Mouse (Mus musculus) liver, embryonic 11.5 days (tissue): ENCODE results near the gene Tmem176b. TPM values are rescaled to one million over a fixed set of nuclear protein-coding genes. Genes with fewer than 3 reads are reported as not detected.
A peak's percentile ranks its signal among the peaks of the same experiment; 100 is the strongest.

Experiments used
- ATAC-seq: fragments of 200-750 bp; cut with Nextera tagmentation; replicated peaks from 2 replicates; pipeline ENCODE4 v1.8.0; 2017; ENCODE audit warnings: moderate number of reproducible peaks, mild to moderate bottlenecking, moderate TSS enrichment, moderate library complexity; ENCODE audit not compliant: low FRiP score
- DNase-seq: peaks from one replicate; pipeline ENCODE4 v3.0.0-alpha.2; 2017; ENCODE audit warnings: low spot score
- H3K27ac ChIP-seq: fragments of 300-500 bp; sonication (generic); 2 replicates; pipeline ENCODE4 v1.5.1; 2014; ENCODE audit warnings: mild to moderate bottlenecking, low read depth, low read length, control low read depth
- H3K27me3 ChIP-seq: fragments of 300-500 bp; sonication (generic); replicated peaks from 2 replicates; pipeline ENCODE4 v1.6.1; 2014; ENCODE audit warnings: low read length, mixed read lengths; ENCODE audit not compliant: control insufficient read depth, insufficient read depth
- H3K36me3 ChIP-seq: fragments of 300-500 bp; sonication (generic); 2 replicates; pipeline ENCODE4 v1.6.1; 2014; ENCODE audit warnings: mild to moderate bottlenecking, low read length, moderate library complexity, mixed read lengths; ENCODE audit not compliant: control insufficient read depth, insufficient read depth
- H3K4me1 ChIP-seq: fragments of 300-500 bp; sonication (generic); replicated peaks from 2 replicates; pipeline ENCODE4 v1.6.1; 2014; ENCODE audit warnings: low read length, mixed read lengths; ENCODE audit not compliant: control insufficient read depth, insufficient read depth
- H3K4me2 ChIP-seq: fragments of 300-500 bp; sonication (generic); 2 replicates; pipeline ENCODE4 v1.6.1; 2014; ENCODE audit warnings: mild to moderate bottlenecking, control low read depth, moderate library complexity
- H3K4me3 ChIP-seq: fragments of 300-500 bp; sonication (generic); 2 replicates; pipeline ENCODE4 v1.5.1; 2014; ENCODE audit warnings: low read depth, low read length, control low read depth
- H3K9ac ChIP-seq: fragments of 300-500 bp; sonication (generic); 2 replicates; pipeline ENCODE4 v1.6.1; 2014; ENCODE audit warnings: low read depth, low read length, control low read depth
- H3K9me3 ChIP-seq: fragments of 300-500 bp; sonication (generic); 2 replicates; pipeline ENCODE4 v1.6.1; 2016; ENCODE audit warnings: low read length, inconsistent platforms, mixed read lengths; ENCODE audit not compliant: control insufficient read depth
- WGBS: fragments of 180-500 bp; shearing (Covaris S2); extraction: QIAGEN DNeasy Blood & Tissue Kit; methylation state at CpG from one replicate; pipeline ENCODE4 v1.1.7; 2014; 5-methylcytosine and 5-hydroxymethylcytosine counted together
- polyA plus RNA-seq: library from polyadenylated mRNA; unstranded; fragments of >200 nt; fragmentation: Nextera tagmentation; extraction: Ambion mirVana; gene quantifications from 2 replicates; pipeline ENCODE4 v1.2.1, GENCODE M21; 2014

Gene Tmem176b
- polyA plus RNA-seq, 1 experiment from 2014 or later, result 118 TPM

GRCm38 (mm10) chr6:48836146-48836545, 5.2 kb downstream of the Tmem176b start:
- Histone ChIP-seq H3K4me2 (no peak overlapping the region), H3K4me1 (no peaks in the 10 kb centered on the region), H3K4me3 (no peak overlapping the region), H3K9me3 (no peaks in the 10 kb centered on the region), H3K27me3 (no peaks in the 10 kb centered on the region), H3K27ac (no peak overlapping the region), H3K9ac (no peak overlapping the region), H3K36me3 (peaks cover 17% of the 10 kb centered on the region)
- WGBS, result 86% methylated on average over 5 of the region's 5 CpGs
- ATAC-seq, result no peak
- DNase-seq, result no peak

- 86% methylated on average over 5 of the region's 5 CpGs for WGBS
Measured at GRCm38 (mm10) chr6:48835241-48835640, 6.1 kb downstream of the Tmem176b start.

GRCm38 (mm10) chr6:48833515-48833914, 7.8 kb downstream of the Tmem176b start:
- H3K4me3 ChIP-seq, result no peak overlapping the region
- H3K36me3 ChIP-seq, result peaks cover 17% of the 10 kb centered on the region
- H3K4me2 ChIP-seq, result no peak overlapping the region
- no peaks in the 10 kb centered on the region for H3K9me3 ChIP-seq
- no peaks in the 10 kb centered on the region for H3K27me3 ChIP-seq
- H3K4me1 ChIP-seq, result no peaks in the 10 kb centered on the region; the same call in 1 of the 2 replicates
- no peak overlapping the region for H3K9ac ChIP-seq
- no peak overlapping the region for H3K27ac ChIP-seq
- ATAC-seq (no peak), DNase-seq (no peak)
- 80% methylated on average over 4 of the region's 4 CpGs for WGBS

More at GRCm38 (mm10) chr6:48835241-48835640, 6.1 kb downstream of the Tmem176b start:
- peaks cover 17% of the 10 kb centered on the region for H3K36me3 ChIP-seq
- H3K4me1 ChIP-seq, result no peaks in the 10 kb centered on the region
- H3K4me3 ChIP-seq, result no peak overlapping the region
- no peaks in the 10 kb centered on the region for H3K27me3 ChIP-seq
- no peaks in the 10 kb centered on the region for H3K9me3 ChIP-seq
- no peak overlapping the region for H3K4me2 ChIP-seq
- H3K27ac ChIP-seq, result no peak overlapping the region
- DNase-seq, result no peak
- no peak overlapping the region for H3K9ac ChIP-seq
- ATAC-seq, result no peak

GRCm38 (mm10) chr6:48832426-48832825, 8.9 kb downstream of the Tmem176b start:
- DNase-seq, result no peak

GRCm38 (mm10) chr6:48831141-48831540, 10.2 kb downstream of the Tmem176b start:
- WGBS, result 89% methylated on average over 5 of the region's 5 CpGs
- H3K9ac ChIP-seq, result no peak overlapping the region
- peaks cover 14% of the 10 kb centered on the region for H3K36me3 ChIP-seq
- no peak overlapping the region for H3K4me2 ChIP-seq
- ATAC-seq (no peak), DNase-seq (no peak)
- no peaks in the 10 kb centered on the region for H3K9me3 ChIP-seq
- no peaks in the 10 kb centered on the region; the same call in 1 of the 2 replicates for H3K4me1 ChIP-seq
- H3K27me3 ChIP-seq, result no peaks in the 10 kb centered on the region
- H3K4me3 ChIP-seq, result no peak overlapping the region
- no peak overlapping the region for H3K27ac ChIP-seq

More at GRCm38 (mm10) chr6:48832426-48832825, 8.9 kb downstream of the Tmem176b start:
- Histone ChIP-seq H3K4me1 (no peaks in the 10 kb centered on the region; the same call in 1 of the 2 replicates), H3K4me3 (no peak overlapping the region), H3K9me3 (no peaks in the 10 kb centered on the region), H3K9ac (no peak overlapping the region), H3K36me3 (peaks cover 14% of the 10 kb centered on the region), H3K27ac (no peak overlapping the region), H3K4me2 (no peak overlapping the region), H3K27me3 (no peaks in the 10 kb centered on the region)
- 77% methylated on average over 1 of the region's 1 CpGs for WGBS
- ATAC-seq, result no peak

- H3K9ac ChIP-seq, result no peak overlapping the region
- H3K4me1 ChIP-seq, result no peaks in the 10 kb centered on the region; the same call in 1 of the 2 replicates
- DNase-seq (no peak), ATAC-seq (no peak)
- no peaks in the 10 kb centered on the region for H3K27me3 ChIP-seq
- no peak overlapping the region for H3K27ac ChIP-seq
- no peak overlapping the region for H3K4me2 ChIP-seq
- H3K4me3 ChIP-seq, result no peak overlapping the region
- WGBS, result 34% methylated on average over 1 of the region's 1 CpGs
- no peaks in the 10 kb centered on the region for H3K9me3 ChIP-seq
- H3K36me3 ChIP-seq, result peaks cover 14% of the 10 kb centered on the region
Measured at GRCm38 (mm10) chr6:48830241-48830640, 11.1 kb downstream of the Tmem176b start.

- Histone ChIP-seq H3K9ac (no peak overlapping the region), H3K4me3 (no peak overlapping the region), H3K9me3 (no peaks in the 10 kb centered on the region), H3K36me3 (peaks cover 11% of the 10 kb centered on the region), H3K4me2 (no peak overlapping the region), H3K27me3 (no peaks in the 10 kb centered on the region), H3K4me1 (no peaks in the 10 kb centered on the region; the same call in 1 of the 2 replicates), H3K27ac (no peak overlapping the region)
- no peak for ATAC-seq
- DNase-seq, result no peak
Measured at GRCm38 (mm10) chr6:48829651-48830050, 11.6 kb downstream of the Tmem176b start.

GRCm38 (mm10) chr6:48828976-48829375, 12.3 kb downstream of the Tmem176b start:
- no peak overlapping the region for H3K27ac ChIP-seq
- H3K4me1 ChIP-seq, result no peaks in the 10 kb centered on the region; the same call in 1 of the 2 replicates
- no peaks in the 10 kb centered on the region for H3K27me3 ChIP-seq
- H3K9ac ChIP-seq, result no peak overlapping the region
- ATAC-seq, result no peak
- no peaks in the 10 kb centered on the region for H3K9me3 ChIP-seq
- peaks cover 6% of the 10 kb centered on the region for H3K36me3 ChIP-seq
- 70% methylated on average over 1 of the region's 1 CpGs for WGBS
- H3K4me3 ChIP-seq, result no peak overlapping the region
- H3K4me2 ChIP-seq, result no peak overlapping the region
- no peak for DNase-seq

- ATAC-seq (peak; percentile 57; the same call in 1 of the 2 replicates), DNase-seq (no peak)
- WGBS, result 67% methylated on average over 7 of the region's 7 CpGs
- Histone ChIP-seq H3K4me1 (no peaks in the 10 kb centered on the region; the same call in 1 of the 2 replicates), H3K9me3 (no peaks in the 10 kb centered on the region), H3K36me3 (no peaks in the 10 kb centered on the region), H3K27me3 (no peaks in the 10 kb centered on the region), H3K27ac (no peak overlapping the region), H3K4me3 (no peak overlapping the region), H3K4me2 (no peak overlapping the region), H3K9ac (no peak overlapping the region)
Measured at GRCm38 (mm10) chr6:48825016-48825415, 16.3 kb downstream of the Tmem176b start.
